ENCODE assay signal across 8 mouse cellular contexts in the genomic region with DNA sequence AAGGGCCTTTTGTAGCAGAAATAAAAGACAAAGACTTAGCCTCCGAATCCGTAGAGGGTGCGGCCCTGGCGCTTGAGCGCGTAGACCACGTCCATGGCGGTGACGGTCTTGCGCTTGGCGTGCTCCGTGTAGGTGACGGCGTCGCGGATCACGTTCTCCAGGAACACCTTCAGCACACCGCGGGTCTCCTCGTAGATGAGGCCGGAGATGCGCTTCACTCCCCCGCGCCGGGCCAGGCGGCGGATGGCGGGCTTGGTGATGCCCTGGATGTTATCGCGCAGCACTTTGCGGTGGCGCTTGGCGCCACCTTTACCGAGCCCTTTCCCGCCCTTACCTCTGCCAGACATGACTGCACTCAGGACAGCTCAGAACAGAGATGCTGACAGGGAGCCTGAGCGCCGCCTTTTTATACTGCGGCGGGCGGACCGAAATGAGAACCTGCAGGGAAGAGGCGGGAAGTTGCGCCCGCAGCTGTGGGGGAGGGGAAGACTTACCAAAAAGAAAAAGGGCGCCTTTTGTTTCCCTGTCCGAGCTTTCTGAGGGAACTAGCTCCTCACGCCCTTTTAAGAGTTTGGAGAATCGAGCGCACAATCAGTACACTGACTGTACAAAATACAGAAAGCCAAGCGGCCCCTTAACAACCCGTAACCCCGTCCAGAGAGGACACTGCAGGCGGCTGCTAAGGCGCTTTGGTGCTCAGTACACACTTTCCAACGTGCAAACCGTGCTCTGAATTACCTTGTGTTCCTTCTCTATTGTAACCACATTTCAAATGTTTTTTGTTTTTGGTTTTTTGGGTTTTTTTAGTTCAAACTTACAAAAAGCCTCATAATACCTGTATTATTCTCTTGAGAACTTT. TPM values are rescaled to one million over a fixed set of nuclear protein-coding genes. Genes with fewer than 3 reads are reported as not detected.
DNase-seq lines count a peak whose midpoint lies in the region; ATAC-seq and TF ChIP-seq lines count a peak whose summit lies in the region.
"Not testable (repeated sequence)": the region's sequence is repeated elsewhere in the genome, so short reads cannot be mapped to it uniquely, and the experiment has no call there.

Hist1h4k (minus strand) TSS at position 347 of the 859 bp plus-strand sequence.

- TF ChIP-seq CTCF in CH12.LX (conservative IDR thresholded peaks at IDR 0.05 in 1 of 2, IDR thresholded peaks at IDR 0.05 in 1 of 2; ENCODE audit: low read depth in 2 of 2, low read length in 2 of 2) = not testable (repeated sequence)

- H3K4me1 ChIP-seq in CH12.LX (ENCODE audit: control insufficient read depth in 1 of 2, insufficient read depth in 2 of 2) = peaks cover 0 to 19% of the 10 kb centered on the region in 2 experiments; a peak in 2 of 4 replicates
- H3K4me1 ChIP-seq in forebrain, embryonic 12.5 days = peaks cover 38% of the 10 kb centered on the region
- H3K4me1 ChIP-seq in heart, embryonic 16.5 days (ENCODE audit: control insufficient read depth, insufficient read depth, low read length) = peaks cover 17% of the 10 kb centered on the region
- peaks cover 41% of the 10 kb centered on the region for H3K4me1 ChIP-seq in liver, embryonic 13.5 days (replicated peaks)
- peaks cover 11% of the 10 kb centered on the region; the same call in 1 of the 2 replicates for H3K4me1 ChIP-seq in stomach, embryonic 15.5 days

- not testable (repeated sequence) for H3K36me3 ChIP-seq in CH12.LX (replicated peaks in 1 of 2; ENCODE audit: control insufficient read depth in 1 of 2, insufficient read depth in 1 of 2, low read length in 1 of 2); forebrain, embryonic 12.5 days (replicated peaks); heart, embryonic 16.5 days (ENCODE audit: control insufficient read depth, insufficient read depth); liver, embryonic 13.5 days; stomach, embryonic 15.5 days

- dilution Hi-C loops in CH12.LX (cut with MboI; ENCODE audit: extremely low pct_ligation_motif_present, extremely low pct_unique_long_range_greater_than_20kb, low sequenced_read_pairs) = not testable (repeated sequence)

- peak; percentile 87 for ATAC-seq in forebrain, embryonic 12.5 days (ENCODE audit: low FRiP score)
- ATAC-seq in heart, embryonic 16.5 days (replicated peaks; ENCODE audit: extremely low read depth, insufficient read depth, low FRiP score) = peak; percentile 77
- peak; percentile 63 for ATAC-seq in liver, embryonic 13.5 days (ENCODE audit: low read depth)
- ATAC-seq in stomach, embryonic 15.5 days (ENCODE audit: insufficient read depth, low FRiP score, low read depth) = peak; percentile 82

- H3K4me3 ChIP-seq in CH12.LX (replicated peaks in 1 of 3; ENCODE audit: low read depth in 2 of 3, low read length in 2 of 3, poor library complexity in 1 of 3) = peak within 1 kb of the TSS; percentile 53 to 69 (median 55)
- H3K4me3 ChIP-seq in forebrain, embryonic 12.5 days (replicated peaks) = peak within 1 kb of the TSS; percentile 57
- H3K4me3 ChIP-seq in heart, embryonic 16.5 days (ENCODE audit: low read length) = peak within 1 kb of the TSS; percentile 54
- peak within 1 kb of the TSS; percentile 69 for H3K4me3 ChIP-seq in liver, embryonic 13.5 days (replicated peaks)
- peak within 1 kb of the TSS; percentile 51 for H3K4me3 ChIP-seq in stomach, embryonic 15.5 days (replicated peaks)

- peak; percentile 96 for TF ChIP-seq POLR2A in CH12.LX (IDR thresholded peaks at IDR 0.05; ENCODE audit: low read depth, low read length)

- not testable (repeated sequence) for TF ChIP-seq RAD21 in CH12.LX (IDR thresholded peaks at IDR 0.05; ENCODE audit: low read depth, low read length)

- peak within 1 kb of the TSS; percentile 93 for H3K27ac ChIP-seq in CH12.LX (ENCODE audit: insufficient read depth, low read depth)
- H3K27ac ChIP-seq in forebrain, embryonic 12.5 days = peak within 1 kb of the TSS; percentile 97
- H3K27ac ChIP-seq in heart, embryonic 16.5 days (ENCODE audit: low read length) = peak within 1 kb of the TSS; percentile 85
- peak within 1 kb of the TSS; percentile 99 for H3K27ac ChIP-seq in liver, embryonic 13.5 days
- H3K27ac ChIP-seq in stomach, embryonic 15.5 days = peak within 1 kb of the TSS; percentile 97

- H3K27me3 ChIP-seq in CH12.LX (replicated peaks); forebrain, embryonic 12.5 days; heart, embryonic 16.5 days (ENCODE audit: control insufficient read depth, insufficient read depth, low read length); liver, embryonic 13.5 days; stomach, embryonic 15.5 days (replicated peaks): not testable (repeated sequence)

- DNase-seq in CH12.LX (ENCODE audit: extremely low read depth) = peak; percentile 93
- DNase-seq in c-Kit-positive CD71-positive TER-119-negative erythroid progenitor cells, embryonic 14.5 days (ENCODE audit: low read depth) = peak; percentile 84
- peak; percentile 83 to 91 for DNase-seq in kidney, postnatal 25 days
- DNase-seq in liver, embryonic 13.5 days = peak; percentile 88
- peak; percentile 73 to 85 for DNase-seq in natural killer cell, adult 2 months (ENCODE audit: low spot score in 2 of 2)

- WGBS in forebrain, embryonic 12.5 days = under 1% methylated on average over 47 of the region's 56 CpGs
- under 1% methylated on average over 40 of the region's 56 CpGs for WGBS in heart, embryonic 16.5 days
- WGBS in liver, embryonic 13.5 days (ENCODE audit: insufficient replicate concordance) = under 1% methylated on average over 49 of the region's 56 CpGs
- under 1% methylated on average over 47 of the region's 56 CpGs for WGBS in stomach, embryonic 15.5 days

- H3K9me3 ChIP-seq in CH12.LX (replicated peaks; ENCODE audit: low read length); forebrain, embryonic 12.5 days; heart, embryonic 16.5 days (replicated peaks; ENCODE audit: control insufficient read depth, low read length); liver, embryonic 13.5 days (replicated peaks); stomach, embryonic 15.5 days: not testable (repeated sequence)

- not testable (repeated sequence) for H3K79me2 ChIP-seq in CH12.LX (replicated peaks; ENCODE audit: control insufficient read depth, extremely low read depth, insufficient read depth, poor library complexity, severe bottlenecking)

- H3K9ac ChIP-seq in CH12.LX (ENCODE audit: insufficient read depth, low read depth) = peak within 1 kb of the TSS; percentile 92
- H3K9ac ChIP-seq in forebrain, embryonic 12.5 days = peak within 1 kb of the TSS; percentile 75
- peak within 1 kb of the TSS; percentile 72 for H3K9ac ChIP-seq in heart, embryonic 16.5 days (ENCODE audit: low read length)
- peak within 1 kb of the TSS; percentile 87 for H3K9ac ChIP-seq in liver, embryonic 13.5 days
- H3K9ac ChIP-seq in stomach, embryonic 15.5 days = peak within 1 kb of the TSS; percentile 59

- not testable (repeated sequence) for TF ChIP-seq EP300 in CH12.LX (IDR thresholded peaks at IDR 0.05; ENCODE audit: low read length)

- in situ Hi-C loops in CH12.LX (cut with MboI; ENCODE audit: low pct_ligation_motif_present, low pct_unique_long_range_greater_than_20kb, low sequenced_read_pairs) = not testable (repeated sequence)

- H3K4me2 ChIP-seq in CH12.LX (ENCODE audit: insufficient read depth, low read depth, poor library complexity, severe bottlenecking) = peak within 1 kb of the TSS; percentile 96
- peak within 1 kb of the TSS; percentile 85 for H3K4me2 ChIP-seq in forebrain, embryonic 12.5 days
- H3K4me2 ChIP-seq in heart, embryonic 16.5 days (ENCODE audit: low read depth, low read length) = peak within 1 kb of the TSS; percentile 74
- H3K4me2 ChIP-seq in liver, embryonic 13.5 days = peak within 1 kb of the TSS; percentile 80
- H3K4me2 ChIP-seq in stomach, embryonic 15.5 days = peak within 1 kb of the TSS; percentile 67

TF ChIP-seq in CH12.LX, 34 proteins besides CTCF, POLR2A, EP300 and RAD21 (continues in another document):
- TF ChIP-seq IRF4 (IDR thresholded peaks at IDR 0.05; ENCODE audit: low read depth, low read length) = peak; percentile 64
- peak; percentile 95 for TF ChIP-seq TBP (conservative IDR thresholded peaks at IDR 0.05; ENCODE audit: low read depth, low read length)
- TF ChIP-seq MEF2A (IDR thresholded peaks at IDR 0.05; ENCODE audit: borderline replicate concordance, low read depth, low read length) = peak; percentile 67
- peak; percentile 41; the same call in 1 of the 2 replicates for TF ChIP-seq MAFK (IDR thresholded peaks at IDR 0.05; ENCODE audit: insufficient replicate concordance, low read length)
- TF ChIP-seq HCFC1 (IDR thresholded peaks at IDR 0.05; ENCODE audit: low read depth, low read length) = peak; percentile 82
- TF ChIP-seq MXI1 (IDR thresholded peaks at IDR 0.05; ENCODE audit: low read depth, low read length) = peak; percentile 84
- peak; percentile 86 for TF ChIP-seq CHD1 (IDR thresholded peaks at IDR 0.05; ENCODE audit: low read depth, low read length)
- 0 out of 2 replicates have a peak, but pooled peaks have one; percentile 64 for TF ChIP-seq KAT2A (IDR thresholded peaks at IDR 0.05; ENCODE audit: insufficient replicate concordance, low read length)
- peak; percentile 55 for TF ChIP-seq BHLHE40 (IDR thresholded peaks at IDR 0.05; ENCODE audit: low read depth, low read length)
- TF ChIP-seq SIN3A (IDR thresholded peaks at IDR 0.05; ENCODE audit: low read length) = peak; percentile 96
- TF ChIP-seq CHD2 (IDR thresholded peaks at IDR 0.05; ENCODE audit: low read length) = peak; percentile 82
- TF ChIP-seq E2F4 (IDR thresholded peaks at IDR 0.05; ENCODE audit: insufficient replicate concordance, low read depth, low read length) = peak; percentile 91
- TF ChIP-seq ZMIZ1 (IDR thresholded peaks at IDR 0.05; ENCODE audit: low read depth, low read length) = peak; percentile 100
- TF ChIP-seq ELF1 (IDR thresholded peaks at IDR 0.05; ENCODE audit: low read depth, low read length) = peak; percentile 46; the same call in 1 of the 2 replicates
- peak; percentile 97 for TF ChIP-seq UBTF (IDR thresholded peaks at IDR 0.05; ENCODE audit: low read depth, low read length)
- peak; percentile 97 for TF ChIP-seq RCOR1 (conservative IDR thresholded peaks at IDR 0.05; ENCODE audit: low read depth, low read length)

RNA-seq across cellular contexts. Expression of gene Hist1h4k, which starts in this region (rescaled TPM):
- total RNA-seq in CH12.LX (2012; rRNA removed) (3,228 and 4,319 TPM in 2 replicates), CH12.LX (2014; rRNA removed) (15.2 and 25.4 TPM in 2 replicates)
- 5.6 and 13.2 TPM in 2 replicates for polyA plus RNA-seq in CH12.LX (2012; ENCODE audit: insufficient read length, low read depth)
- 2.4 and 4.5 TPM in 2 replicates for polyA plus RNA-seq in forebrain, embryonic 12.5 days (2016; fragmentation: Nextera tagmentation; extraction: Ambion mirVana)
- polyA plus RNA-seq in heart, embryonic 16.5 days (2015; fragmentation: Nextera tagmentation; extraction: Ambion mirVana) = 1.9 TPM in 1 of 2 replicates, not detected in the other
- 2.8 and 5.6 TPM in 2 replicates for polyA plus RNA-seq in liver, embryonic 13.5 days (2015; fragmentation: Nextera tagmentation; extraction: Ambion mirVana)
- polyA plus RNA-seq in stomach, embryonic 15.5 days (2015; fragmentation: Nextera tagmentation; extraction: Ambion mirVana) = 2.4 and 3.2 TPM in 2 replicates

Comparison
In these comparisons a context has a peak if more than half of its experiments do, and no peak if none do; other contexts are left out.
1. Peak in every context shown above with its lines: DNase-seq, ATAC-seq, H3K4me3 ChIP-seq and H3K27ac ChIP-seq.